Mouse (Mus musculus) adrenal gland, adult 2 months (tissue): ENCODE measurements around the gene Gsk3a. TPM values are rescaled to one million over a fixed set of nuclear protein-coding genes. Genes with fewer than 3 reads are reported as not detected.

Source experiments
- DNase-seq: peaks from one replicate; pipeline ENCODE4 v3.0.0; 2021
- microRNA-seq, 2 experiments: library from miRNA; unstranded; fragments of <30 nt; microRNA quantifications; one replicate each; pipeline ENCODE4 v1.2.0; 2021
- polyA plus RNA-seq: library from polyadenylated mRNA; depleted of rRNA; stranded (reverse); fragments of >200 nt; gene quantifications from 2 replicates; pipeline ENCODE4 v1.2.3, GENCODE M21; 2012; rRNA removed
- total RNA-seq, 2 experiments: library from RNA; stranded (reverse); gene quantifications; 2 replicates each; pipeline ENCODE4 v1.2.3; 2021

Gene Gsk3a
- total and polyA plus RNA-seq, 3 experiments: 98.9 to 150 (median 107) TPM

DNA sequence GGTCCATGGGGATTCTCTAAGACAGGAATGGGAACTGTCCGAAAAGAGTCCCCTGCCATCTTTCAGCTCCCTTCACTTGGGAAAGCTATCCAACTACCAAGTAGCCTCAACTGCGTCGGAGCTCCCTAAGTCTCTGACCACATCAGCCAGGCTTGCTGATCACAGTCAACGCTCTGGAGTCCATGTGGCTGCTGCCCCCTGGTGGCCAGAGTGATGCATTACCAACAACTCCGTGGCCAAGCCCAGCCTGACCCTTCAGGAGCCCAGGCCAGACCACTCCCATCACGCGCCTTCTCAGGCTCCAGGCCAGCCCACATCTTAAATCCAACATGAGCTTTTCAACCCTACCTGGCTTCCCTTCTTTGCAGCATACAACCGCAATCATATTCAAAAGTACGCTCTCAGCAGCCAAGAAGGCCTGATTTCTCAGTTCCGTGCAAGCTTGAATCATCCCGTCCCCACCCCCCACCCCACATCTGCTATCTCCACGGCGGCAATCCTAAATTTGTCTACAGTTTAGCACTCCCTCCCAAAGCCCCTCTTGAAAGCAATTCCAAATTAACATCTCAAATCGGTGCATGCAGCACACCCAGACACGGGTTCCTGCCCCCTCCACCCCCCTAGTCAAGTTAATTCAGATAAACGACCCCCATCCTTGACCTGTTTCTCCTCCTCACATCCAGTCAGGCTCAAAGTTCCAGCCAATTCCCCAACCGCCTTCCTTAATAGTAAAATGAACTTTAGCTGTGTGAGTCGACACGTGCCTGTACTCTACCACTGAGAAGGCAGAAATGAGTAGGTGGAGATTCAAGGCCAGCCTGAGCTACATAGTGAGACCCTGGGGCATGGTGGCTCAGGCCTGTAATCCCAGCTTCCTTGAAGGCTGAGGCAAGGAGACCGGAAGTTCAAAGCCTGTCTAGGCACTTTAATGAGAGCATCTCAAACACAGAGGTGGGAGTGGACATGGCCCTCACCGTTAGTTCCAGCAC is 49.7 kb downstream of the Gsk3a start:
- peak; percentile 83 for DNase-seq

DNA sequence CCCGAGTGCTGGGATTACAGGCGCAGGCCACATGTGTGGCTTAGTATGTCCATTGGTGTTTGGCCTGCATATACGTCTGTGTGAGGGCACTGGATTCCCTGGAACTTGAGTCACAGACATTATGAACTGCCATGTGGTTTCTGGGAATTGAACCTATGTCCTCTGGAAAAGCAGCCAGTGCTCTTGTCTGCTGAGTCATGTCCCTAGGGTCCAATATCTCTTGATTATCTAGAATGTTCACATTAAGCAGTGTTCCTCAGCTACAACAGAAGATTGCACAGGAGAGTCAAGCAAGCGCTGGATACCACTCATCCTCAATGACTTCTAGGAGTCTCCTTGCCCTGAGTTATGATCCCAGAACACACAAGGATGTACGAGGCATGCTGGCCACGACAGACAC is 53.6 kb downstream of the Gsk3a start:
- no peak for DNase-seq

DNA sequence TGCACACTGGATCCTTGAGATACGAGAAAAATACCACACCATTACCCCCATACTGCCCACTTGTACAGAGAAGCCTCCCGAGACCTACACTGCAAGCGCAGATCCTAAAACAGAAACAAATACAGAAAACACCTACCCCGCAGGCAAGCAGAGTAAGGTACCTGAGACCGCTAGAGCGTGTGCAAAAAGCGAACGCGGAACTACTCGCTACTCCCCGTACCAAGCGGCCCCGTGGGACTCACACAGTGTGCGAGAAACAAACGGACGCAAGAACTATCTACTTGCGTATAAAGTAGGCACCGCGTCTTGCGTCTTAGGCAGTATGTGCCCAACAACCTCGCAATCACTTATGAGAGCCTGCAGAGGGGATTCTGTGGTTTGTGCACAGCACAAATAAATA is 55.8 kb downstream of the Gsk3a start:
- DNase-seq: no peak

DNA sequence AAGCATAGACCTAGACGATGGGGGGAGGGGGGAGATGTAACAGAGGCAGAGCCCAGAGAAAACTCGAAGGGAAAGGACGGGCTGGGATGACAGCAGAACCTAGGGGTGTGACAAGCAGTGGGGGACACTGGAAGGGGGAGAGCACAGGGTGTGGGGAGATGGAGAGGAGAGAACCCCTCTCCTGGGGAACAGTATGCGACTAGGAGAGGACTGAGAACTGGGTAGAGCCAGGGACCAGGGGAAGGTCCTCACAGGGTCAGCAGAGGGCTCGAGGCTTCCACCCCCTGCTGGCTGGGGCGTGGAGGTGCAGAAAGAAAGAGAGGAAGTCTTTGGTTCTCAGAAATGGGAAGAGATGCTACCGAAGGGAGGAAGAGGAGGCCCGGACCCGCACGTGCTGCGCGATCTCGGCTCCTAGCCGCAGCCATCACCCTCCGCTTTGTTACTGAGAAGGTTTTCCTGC is 56.3 kb downstream of the Gsk3a start:
- peak; percentile 39 for DNase-seq

DNA sequence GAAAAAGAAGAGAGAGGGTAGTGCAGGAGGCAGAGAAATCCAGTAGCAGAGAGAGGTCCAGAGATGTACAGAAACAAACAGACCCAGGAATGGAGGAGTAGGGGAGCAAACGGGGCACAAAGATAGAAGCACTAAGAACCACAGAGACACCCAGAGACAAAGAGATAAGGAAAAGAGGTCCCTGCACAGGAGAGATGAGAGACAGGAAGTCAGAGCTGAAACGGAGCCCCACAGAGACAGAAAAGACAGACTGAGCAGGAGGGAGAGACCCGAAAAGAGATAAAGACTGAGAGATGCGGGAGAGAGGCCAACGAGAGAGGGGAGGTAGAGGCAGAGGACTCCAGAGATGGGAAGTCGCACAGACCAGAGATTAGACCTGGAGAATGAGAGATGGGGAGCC is 57.1 kb downstream of the Gsk3a start:
- no peak for DNase-seq

DNA sequence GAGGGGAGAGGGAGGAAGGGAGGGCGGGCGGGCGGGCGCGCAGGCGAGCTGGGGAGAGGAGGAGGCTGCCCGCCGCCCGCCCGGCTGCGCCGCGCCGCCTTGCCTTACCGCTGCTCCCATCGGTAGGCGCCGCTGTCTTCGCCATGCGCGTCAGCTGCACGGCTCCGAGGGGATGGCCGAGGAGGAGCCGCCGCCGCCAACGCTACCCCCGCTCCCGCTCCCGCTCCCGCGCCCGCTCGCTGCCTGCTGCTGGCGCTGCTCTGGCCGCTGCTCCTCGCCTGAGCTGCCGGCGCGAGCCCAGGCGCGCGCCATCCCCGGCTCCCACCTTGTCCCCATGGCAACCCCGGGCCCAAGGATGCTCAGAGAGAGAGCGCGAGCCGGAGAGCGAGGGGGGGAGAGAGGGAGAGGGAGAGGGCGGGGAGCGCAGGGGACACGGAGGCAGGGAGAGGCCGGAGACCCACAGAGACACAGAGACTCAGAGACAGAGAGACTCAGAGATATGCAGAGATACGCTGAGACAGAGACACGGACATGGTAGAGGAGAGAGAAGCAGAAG is 58.0 kb downstream of the Gsk3a start, which contains the start of gene Pou2f2:
Pou2f2 (minus strand) TSS at position 121 of the 556 bp plus-strand sequence.
- peak; percentile 85 for DNase-seq

DNA sequence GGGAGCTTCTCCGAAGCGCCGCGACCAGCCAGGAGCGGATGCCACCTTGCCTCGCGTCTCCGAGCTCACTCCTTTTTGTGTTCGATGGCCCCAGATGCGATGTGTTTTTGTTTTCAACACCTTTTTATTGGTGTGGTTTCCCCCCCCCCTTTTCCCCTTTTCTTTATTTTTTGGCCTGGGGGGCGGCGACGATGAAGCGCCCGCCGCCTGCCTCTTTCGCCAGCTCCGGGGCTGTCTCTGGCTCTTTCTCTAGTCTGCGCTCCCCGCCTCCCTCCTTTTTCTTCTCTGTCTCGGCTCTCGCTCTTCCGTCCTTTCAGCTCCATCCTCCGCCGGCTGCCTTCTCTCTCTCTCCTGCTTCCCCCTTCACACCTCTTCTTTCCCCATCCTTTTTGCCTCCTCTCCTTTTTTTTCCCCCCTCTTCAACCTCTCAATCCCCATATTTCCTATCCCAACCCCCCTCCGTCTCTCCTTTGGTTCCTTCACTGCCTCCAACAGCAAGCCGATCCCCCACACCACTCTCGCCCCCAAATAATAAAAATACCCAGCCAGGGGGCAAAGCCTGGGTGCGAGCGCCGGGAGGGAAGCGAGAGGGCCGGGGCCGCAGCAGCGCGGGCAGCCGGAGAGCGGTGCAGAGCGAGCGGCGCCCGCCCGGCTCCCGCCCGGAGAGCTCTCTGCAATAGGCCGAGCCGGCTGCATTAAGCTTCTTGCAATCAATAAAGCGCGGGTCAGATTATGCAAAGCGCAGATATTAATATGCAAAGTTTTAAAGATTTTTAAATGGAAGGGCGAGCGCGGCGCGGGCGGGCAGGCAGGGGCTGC is 58.7 kb downstream of the Gsk3a start:
- DNase-seq: no peak

DNA sequence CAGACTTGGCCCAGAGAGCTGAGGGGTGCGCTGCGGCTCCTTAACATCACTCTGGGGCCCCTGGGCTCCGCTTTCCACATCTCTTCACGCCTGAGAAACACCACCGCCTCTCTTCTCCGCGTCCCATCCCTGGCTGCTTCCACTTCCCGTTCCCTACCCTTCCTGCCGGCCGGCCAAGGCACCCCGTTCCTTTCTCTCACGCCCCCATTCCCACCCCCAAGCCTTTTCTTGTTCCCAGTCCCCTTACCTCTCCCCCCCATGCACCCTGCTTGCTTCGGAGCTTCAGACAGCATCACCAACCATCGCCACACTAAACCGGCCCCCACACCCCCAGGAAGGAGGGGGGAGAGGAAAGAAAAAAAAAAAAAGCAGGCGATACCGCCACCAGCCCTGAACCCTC is 59.3 kb downstream of the Gsk3a start:
- no peak for DNase-seq

Small RNAs within 50 kb of the gene (microRNA-seq; reads per million reads assigned to microRNA genes)
- gene Mir7048: 0 to 0.83 reads per million in 2 experiments

Other genes starting within 250 kb of the Gsk3a start
- 100 to 1,000 TPM in 1 of 2 experiments, 10 to 100 TPM in 1; 59.1 to 147 TPM for gene Atp1a3, start 231.9 kb downstream of the Gsk3a start, total RNA-seq
- gene Atp1a3, start 231.9 kb downstream of the Gsk3a start, polyA plus RNA-seq: 115 and 153 TPM in 2 replicates
- 10 to 100 TPM; 14.5 to 18.5 TPM for gene Grik5, start 165.5 kb downstream of the Gsk3a start, total RNA-seq
- gene Grik5, start 165.5 kb downstream of the Gsk3a start, polyA plus RNA-seq: 54.9 and 71.3 TPM in 2 replicates
- gene Zfp574, start 165.3 kb downstream of the Gsk3a start, total RNA-seq: 10 to 100 TPM; 21.3 to 21.9 TPM
- gene Zfp574, start 165.3 kb downstream of the Gsk3a start, polyA plus RNA-seq: 60.8 and 61.2 TPM in 2 replicates
- under 1 TPM; 0.46 to 0.90 TPM for gene Pou2f2, start 58.1 kb downstream of the Gsk3a start, total RNA-seq
- gene Pou2f2, start 58.1 kb downstream of the Gsk3a start, polyA plus RNA-seq: 2.7 and 3.2 TPM in 2 replicates
- gene Dedd2, start 17.2 kb downstream of the Gsk3a start, total RNA-seq: 10 to 100 TPM; 15.6 to 17.9 TPM
- gene Dedd2, start 17.2 kb downstream of the Gsk3a start, polyA plus RNA-seq: 36.3 and 39.5 TPM in 2 replicates
- 10 to 100 TPM in 1 of 2 experiments, 1 to 10 TPM in 1; 9.9 to 10.4 TPM for gene Zfp526, start 16.4 kb downstream of the Gsk3a start, total RNA-seq
- gene Zfp526, start 16.4 kb downstream of the Gsk3a start, polyA plus RNA-seq: 16.3 and 19.9 TPM in 2 replicates
- 10 to 100 TPM; 16.5 to 26.6 TPM for gene Erf, start 12.9 kb upstream of the Gsk3a start, total RNA-seq
- gene Erf, start 12.9 kb upstream of the Gsk3a start, polyA plus RNA-seq: 50.4 and 52.8 TPM in 2 replicates
- gene Cic, start 29.9 kb upstream of the Gsk3a start, total RNA-seq: 100 to 1,000 TPM; 102 to 108 TPM
- 111 and 123 TPM in 2 replicates for gene Cic, start 29.9 kb upstream of the Gsk3a start, polyA plus RNA-seq
- 10 to 100 TPM; 33.4 to 33.8 TPM for gene Pafah1b3, start 60.1 kb upstream of the Gsk3a start, total RNA-seq
- 29.4 and 35.9 TPM in 2 replicates for gene Pafah1b3, start 60.1 kb upstream of the Gsk3a start, polyA plus RNA-seq
- gene Prr19, start 63.6 kb upstream of the Gsk3a start, total RNA-seq: not detected
- not detected in 2 replicates for gene Prr19, start 63.6 kb upstream of the Gsk3a start, polyA plus RNA-seq
- 1 to 10 TPM; 1.9 to 2.2 TPM for gene Tmem145, start 68.3 kb upstream of the Gsk3a start, total RNA-seq
- 8.3 and 9.3 TPM in 2 replicates for gene Tmem145, start 68.3 kb upstream of the Gsk3a start, polyA plus RNA-seq
- 10 to 100 TPM; 37.1 to 41.5 TPM for gene Megf8, start 79.3 kb upstream of the Gsk3a start, total RNA-seq
- gene Megf8, start 79.3 kb upstream of the Gsk3a start, polyA plus RNA-seq: 102 and 106 TPM in 2 replicates
- not detected for gene Cnfn, start 131.9 kb upstream of the Gsk3a start, total RNA-seq
- 1.8 TPM in 1 of 2 replicates, not detected in the other for gene Cnfn, start 131.9 kb upstream of the Gsk3a start, polyA plus RNA-seq
- gene Lipe, start 160.9 kb upstream of the Gsk3a start, total RNA-seq: 100 to 1,000 TPM; 372 to 462 TPM
- 471 and 632 TPM in 2 replicates for gene Lipe, start 160.9 kb upstream of the Gsk3a start, polyA plus RNA-seq
- not detected for gene Cxcl17, start 175.0 kb upstream of the Gsk3a start, total RNA-seq
- not detected in 2 replicates for gene Cxcl17, start 175.0 kb upstream of the Gsk3a start, polyA plus RNA-seq
- gene Ceacam1, start 239.8 kb upstream of the Gsk3a start, total RNA-seq: 10 to 100 TPM in 1 of 2 experiments, 1 to 10 TPM in 1; 8.4 to 45.0 TPM
- 5.9 and 9.5 TPM in 2 replicates for gene Ceacam1, start 239.8 kb upstream of the Gsk3a start, polyA plus RNA-seq